Mouse (Mus musculus): ENCODE measurements at regions not wholly inside any gene's neighbourhood (a gene's known extent, or its start where the extent isn't known, plus 50 kb on each side); places are given as distances from the start of the nearest gene placed in this dataset.
A peak's percentile ranks its signal among the peaks of the same experiment; 100 is the strongest.

GRCm38 (mm10) chr7:72362690-72363089, 56.3 kb upstream of the Mctp2 start:
- H3K27me3 ChIP-seq (ENCODE audit: control insufficient read depth, insufficient read depth, low read length) = no peaks in the 10 kb centered on the region
- no peaks in the 10 kb centered on the region for H3K9me3 ChIP-seq (replicated peaks; ENCODE audit: control insufficient read depth, low read length)
- H3K9ac ChIP-seq (ENCODE audit: low read length) = no peak overlapping the region
- H3K4me3 ChIP-seq (replicated peaks; ENCODE audit: low read length) = no peak overlapping the region
- H3K27ac ChIP-seq (ENCODE audit: low read length) = no peak overlapping the region
- ATAC-seq (ENCODE audit: insufficient read depth, low FRiP score) = 0 out of 2 replicates have a peak, but pooled peaks have one; percentile 13
- WGBS = 10% methylated on average over 3 of the region's 3 CpGs
- H3K4me2 ChIP-seq (ENCODE audit: low read depth, low read length) = no peak overlapping the region
- H3K4me1 ChIP-seq (ENCODE audit: control insufficient read depth, insufficient read depth, low read length) = no peaks in the 10 kb centered on the region
- H3K36me3 ChIP-seq (ENCODE audit: control insufficient read depth, insufficient read depth, low read length) = no peaks in the 10 kb centered on the region

- ATAC-seq (ENCODE audit: insufficient read depth, low FRiP score) = no peak
- H3K9me3 ChIP-seq (replicated peaks; ENCODE audit: control insufficient read depth, low read length) = no peaks in the 10 kb centered on the region
- no peak overlapping the region for H3K27ac ChIP-seq (ENCODE audit: low read length)
- H3K36me3 ChIP-seq (ENCODE audit: control insufficient read depth, insufficient read depth, low read length) = no peaks in the 10 kb centered on the region
- WGBS = 39% methylated on average over 7 of the region's 7 CpGs
- no peak overlapping the region for H3K4me2 ChIP-seq (ENCODE audit: low read depth, low read length)
- H3K4me1 ChIP-seq (ENCODE audit: control insufficient read depth, insufficient read depth, low read length) = no peaks in the 10 kb centered on the region
- H3K4me3 ChIP-seq (replicated peaks; ENCODE audit: low read length) = no peak overlapping the region
- H3K27me3 ChIP-seq (ENCODE audit: control insufficient read depth, insufficient read depth, low read length) = no peaks in the 10 kb centered on the region
- H3K9ac ChIP-seq (ENCODE audit: low read length) = no peak overlapping the region
Observed at GRCm38 (mm10) chr7:72391323-72391722, 84.9 kb upstream of the Mctp2 start.

- Histone ChIP-seq H3K27me3 (ENCODE audit: control insufficient read depth, insufficient read depth, low read length) (no peaks in the 10 kb centered on the region), H3K27ac (ENCODE audit: low read length) (no peak overlapping the region), H3K9me3 (replicated peaks; ENCODE audit: control insufficient read depth, low read length) (no peaks in the 10 kb centered on the region), H3K36me3 (ENCODE audit: control insufficient read depth, insufficient read depth, low read length) (no peaks in the 10 kb centered on the region), H3K4me3 (replicated peaks; ENCODE audit: low read length) (no peak overlapping the region), H3K9ac (ENCODE audit: low read length) (no peak overlapping the region), H3K4me2 (ENCODE audit: low read depth, low read length) (no peak overlapping the region), H3K4me1 (ENCODE audit: control insufficient read depth, insufficient read depth, low read length) (no peaks in the 10 kb centered on the region)
- ATAC-seq (ENCODE audit: insufficient read depth, low FRiP score) = no peak
Observed at GRCm38 (mm10) chr7:72400056-72400455, 93.6 kb upstream of the Mctp2 start.

- Histone ChIP-seq H3K4me1 (ENCODE audit: control insufficient read depth, insufficient read depth, low read length) (0 out of 2 replicates have a peak, but pooled peaks cover 2% of the 10 kb centered on the region), H3K4me3 (replicated peaks; ENCODE audit: low read length) (no peak overlapping the region), H3K36me3 (ENCODE audit: control insufficient read depth, insufficient read depth, low read length) (no peaks in the 10 kb centered on the region), H3K4me2 (ENCODE audit: low read depth, low read length) (no peak overlapping the region), H3K9me3 (replicated peaks; ENCODE audit: control insufficient read depth, low read length) (no peaks in the 10 kb centered on the region), H3K27ac (ENCODE audit: low read length) (no peak overlapping the region), H3K9ac (ENCODE audit: low read length) (no peak overlapping the region), H3K27me3 (ENCODE audit: control insufficient read depth, insufficient read depth, low read length) (no peaks in the 10 kb centered on the region)
- no peak for ATAC-seq (ENCODE audit: insufficient read depth, low FRiP score)
- WGBS = 62% methylated on average over 3 of the region's 3 CpGs
Observed at GRCm38 (mm10) chr7:72406131-72406530, 99.7 kb upstream of the Mctp2 start.

GRCm38 (mm10) chr7:72408409-72408986, 102.1 kb upstream of the Mctp2 start:
- Histone ChIP-seq H3K27me3 (ENCODE audit: control insufficient read depth, insufficient read depth, low read length) (no peaks in the 10 kb centered on the region), H3K4me3 (replicated peaks; ENCODE audit: low read length) (no peak overlapping the region), H3K4me2 (ENCODE audit: low read depth, low read length) (no peak overlapping the region), H3K9me3 (replicated peaks; ENCODE audit: control insufficient read depth, low read length) (no peaks in the 10 kb centered on the region), H3K4me1 (ENCODE audit: control insufficient read depth, insufficient read depth, low read length) (0 out of 2 replicates have a peak, but pooled peaks cover 2% of the 10 kb centered on the region), H3K36me3 (ENCODE audit: control insufficient read depth, insufficient read depth, low read length) (no peaks in the 10 kb centered on the region), H3K27ac (ENCODE audit: low read length) (no peak overlapping the region; the same call in 1 of the 2 replicates), H3K9ac (ENCODE audit: low read length) (no peak overlapping the region)
- WGBS = 35% methylated on average over 6 of the region's 6 CpGs
- ATAC-seq (ENCODE audit: insufficient read depth, low FRiP score) = no peak

- WGBS = 40% methylated on average over 2 of the region's 2 CpGs
- no peaks in the 10 kb centered on the region for H3K4me1 ChIP-seq (ENCODE audit: control insufficient read depth, insufficient read depth, low read length)
- ATAC-seq (ENCODE audit: insufficient read depth, low FRiP score) = no peak
- no peak overlapping the region for H3K4me2 ChIP-seq (ENCODE audit: low read depth, low read length)
- H3K27me3 ChIP-seq (ENCODE audit: control insufficient read depth, insufficient read depth, low read length) = no peaks in the 10 kb centered on the region
- H3K9ac ChIP-seq (ENCODE audit: low read length) = no peak overlapping the region
- no peak overlapping the region for H3K4me3 ChIP-seq (replicated peaks; ENCODE audit: low read length)
- no peaks in the 10 kb centered on the region for H3K9me3 ChIP-seq (replicated peaks; ENCODE audit: control insufficient read depth, low read length)
- no peak overlapping the region for H3K27ac ChIP-seq (ENCODE audit: low read length)
- H3K36me3 ChIP-seq (ENCODE audit: control insufficient read depth, insufficient read depth, low read length) = no peaks in the 10 kb centered on the region
Observed at GRCm38 (mm10) chr7:72438552-72438951, 132.1 kb upstream of the Mctp2 start.

- no peak overlapping the region for H3K9ac ChIP-seq (ENCODE audit: low read length)
- H3K4me3 ChIP-seq (replicated peaks; ENCODE audit: low read length) = no peak overlapping the region
- no peak overlapping the region for H3K27ac ChIP-seq (ENCODE audit: low read length)
- H3K4me1 ChIP-seq (ENCODE audit: control insufficient read depth, insufficient read depth, low read length) = no peaks in the 10 kb centered on the region
- H3K4me2 ChIP-seq (ENCODE audit: low read depth, low read length) = no peak overlapping the region
- WGBS = 51% methylated on average over 5 of the region's 5 CpGs
- no peaks in the 10 kb centered on the region for H3K36me3 ChIP-seq (ENCODE audit: control insufficient read depth, insufficient read depth, low read length)
- no peaks in the 10 kb centered on the region for H3K9me3 ChIP-seq (replicated peaks; ENCODE audit: control insufficient read depth, low read length)
- peak; percentile 62; the same call in 1 of the 2 replicates for ATAC-seq (ENCODE audit: insufficient read depth, low FRiP score)
- H3K27me3 ChIP-seq (ENCODE audit: control insufficient read depth, insufficient read depth, low read length) = no peaks in the 10 kb centered on the region
Observed at GRCm38 (mm10) chr7:72442001-72442400, 135.6 kb upstream of the Mctp2 start.

- Histone ChIP-seq H3K4me3 (replicated peaks; ENCODE audit: low read length) (no peak overlapping the region), H3K27ac (ENCODE audit: low read length) (no peak overlapping the region), H3K9ac (ENCODE audit: low read length) (no peak overlapping the region), H3K9me3 (replicated peaks; ENCODE audit: control insufficient read depth, low read length) (no peaks in the 10 kb centered on the region), H3K4me2 (ENCODE audit: low read depth, low read length) (no peak overlapping the region), H3K27me3 (ENCODE audit: control insufficient read depth, insufficient read depth, low read length) (no peaks in the 10 kb centered on the region), H3K36me3 (ENCODE audit: control insufficient read depth, insufficient read depth, low read length) (no peaks in the 10 kb centered on the region), H3K4me1 (ENCODE audit: control insufficient read depth, insufficient read depth, low read length) (no peaks in the 10 kb centered on the region)
- ATAC-seq (ENCODE audit: insufficient read depth, low FRiP score) = no peak
- WGBS = 83% methylated on average over 1 of the region's 1 CpGs
Observed at GRCm38 (mm10) chr7:72444016-72444415, 137.6 kb upstream of the Mctp2 start.

GRCm38 (mm10) chr7:72444792-72445191, 138.4 kb upstream of the Mctp2 start:
- no peak overlapping the region for H3K4me2 ChIP-seq (ENCODE audit: low read depth, low read length)
- H3K27ac ChIP-seq (ENCODE audit: low read length) = no peak overlapping the region
- 44% methylated on average over 1 of the region's 1 CpGs for WGBS
- H3K9ac ChIP-seq (ENCODE audit: low read length) = no peak overlapping the region
- no peaks in the 10 kb centered on the region for H3K9me3 ChIP-seq (replicated peaks; ENCODE audit: control insufficient read depth, low read length)
- no peak overlapping the region for H3K4me3 ChIP-seq (replicated peaks; ENCODE audit: low read length)
- H3K36me3 ChIP-seq (ENCODE audit: control insufficient read depth, insufficient read depth, low read length) = no peaks in the 10 kb centered on the region
- H3K4me1 ChIP-seq (ENCODE audit: control insufficient read depth, insufficient read depth, low read length) = no peaks in the 10 kb centered on the region
- no peaks in the 10 kb centered on the region for H3K27me3 ChIP-seq (ENCODE audit: control insufficient read depth, insufficient read depth, low read length)
- no peak for ATAC-seq (ENCODE audit: insufficient read depth, low FRiP score)
